Mouse (Mus musculus) midbrain, embryonic 11.5 days (tissue): Measurements from ENCODE around the gene Efhd2. TPM values are rescaled to one million over a fixed set of nuclear protein-coding genes. Genes with fewer than 3 reads are reported as not detected.

Source experiments
- ATAC-seq: fragments of 200-750 bp; cut with Nextera tagmentation; 2 replicates; pipeline ENCODE4 v1.8.0; 2017; ENCODE audit warnings: moderate TSS enrichment, moderate library complexity; ENCODE audit not compliant: low FRiP score
- DNase-seq: peaks from one replicate; pipeline ENCODE4 v3.0.0; 2015; ENCODE audit warnings: low spot score; ENCODE audit errors: missing footprints
- H3K27ac ChIP-seq: fragments of 300-500 bp; sonication (generic); 2 replicates; pipeline ENCODE4 v1.5.1; 2014; ENCODE audit warnings: low read depth, low read length
- H3K27me3 ChIP-seq: fragments of 300-500 bp; sonication (generic); 2 replicates; pipeline ENCODE4 v1.6.1; 2014; ENCODE audit warnings: mild to moderate bottlenecking, low read length, moderate library complexity, mixed read lengths; ENCODE audit not compliant: control insufficient read depth, insufficient read depth
- H3K36me3 ChIP-seq: fragments of 300-500 bp; sonication (generic); 2 replicates; pipeline ENCODE4 v1.6.1; 2014; ENCODE audit warnings: mild to moderate bottlenecking, low read length, moderate library complexity, mixed read lengths; ENCODE audit not compliant: control insufficient read depth, insufficient read depth
- H3K4me1 ChIP-seq: fragments of 300-500 bp; sonication (generic); 2 replicates; pipeline ENCODE4 v1.6.1; 2014; ENCODE audit warnings: low read length; ENCODE audit not compliant: control insufficient read depth, insufficient read depth
- H3K4me2 ChIP-seq: fragments of 300-500 bp; sonication (generic); 2 replicates; pipeline ENCODE4 v1.6.1; 2014; ENCODE audit warnings: mild to moderate bottlenecking, moderate library complexity
- H3K4me3 ChIP-seq: fragments of 300-500 bp; sonication (generic); 2 replicates; pipeline ENCODE4 v1.5.1; 2014; ENCODE audit warnings: low read depth, low read length
- H3K9ac ChIP-seq: fragments of 300-500 bp; sonication (generic); 2 replicates; pipeline ENCODE4 v1.6.1; 2014; ENCODE audit warnings: low read length
- H3K9me3 ChIP-seq: fragments of 300-500 bp; sonication (generic); 2 replicates; pipeline ENCODE4 v1.6.1; 2016; ENCODE audit warnings: low read length; ENCODE audit not compliant: control insufficient read depth
- WGBS: fragments of 180-500 bp; shearing (Covaris S2); extraction: QIAGEN DNeasy Blood & Tissue Kit; methylation state at CpG from one replicate; pipeline ENCODE4 v1.1.7; 2014; 5-methylcytosine and 5-hydroxymethylcytosine counted together
- polyA plus RNA-seq: library from polyadenylated mRNA; unstranded; fragments of >200 nt; fragmentation: Nextera tagmentation; extraction: Ambion mirVana; gene quantifications from 2 replicates; pipeline ENCODE4 v1.2.1, GENCODE M21; 2014

Efhd2 gene
- polyA plus RNA-seq, 1 experiment from 2014 or later = 34.7 TPM

DNA sequence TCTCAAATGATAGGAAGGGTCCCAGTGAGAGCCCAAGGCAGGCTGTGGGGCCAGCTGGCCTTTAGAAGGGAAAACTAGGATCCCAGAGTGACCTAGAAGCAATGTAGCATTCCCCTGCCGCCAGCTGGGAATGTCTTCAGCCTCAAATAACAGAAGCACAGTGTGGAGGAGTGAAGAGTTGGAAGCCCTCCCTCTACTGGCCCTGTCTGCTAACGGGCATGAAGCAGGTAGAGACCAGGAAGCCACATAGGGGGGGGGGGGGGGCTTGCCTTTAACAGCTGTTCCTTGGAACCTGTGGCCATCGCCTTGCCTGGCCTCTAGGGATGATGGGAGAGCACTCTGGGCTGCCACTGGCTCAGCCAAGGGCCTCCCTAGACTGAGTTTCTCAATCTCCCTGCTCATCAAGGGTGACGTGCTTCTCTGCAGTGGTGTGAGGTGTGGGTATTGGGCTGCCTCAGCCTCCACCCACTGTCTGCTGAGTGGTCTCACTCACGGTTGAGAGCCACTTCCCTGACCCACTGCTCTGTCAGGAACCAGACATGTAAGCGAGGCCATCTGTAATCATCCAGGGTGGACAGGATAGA, 11.8 kb upstream of the Efhd2 start:
- no peak overlapping the region for H3K27ac ChIP-seq
- ATAC-seq = no peak

GRCm38 (mm10) chr4:141885451-141885850, 10.7 kb upstream of the Efhd2 start:
- DNase-seq = no peak

More for the DNA sequence above, 11.8 kb upstream of the Efhd2 start:
- Histone ChIP-seq H3K36me3 (no peaks in the 10 kb centered on the region), H3K27me3 (no peaks in the 10 kb centered on the region), H3K4me1 (no peaks in the 10 kb centered on the region), H3K4me2 (no peak overlapping the region), H3K4me3 (no peak overlapping the region), H3K9ac (no peak overlapping the region), H3K9me3 (no peaks in the 10 kb centered on the region)
- WGBS = 60% methylated on average over 6 of the region's 6 CpGs
- DNase-seq = no peak

DNA sequence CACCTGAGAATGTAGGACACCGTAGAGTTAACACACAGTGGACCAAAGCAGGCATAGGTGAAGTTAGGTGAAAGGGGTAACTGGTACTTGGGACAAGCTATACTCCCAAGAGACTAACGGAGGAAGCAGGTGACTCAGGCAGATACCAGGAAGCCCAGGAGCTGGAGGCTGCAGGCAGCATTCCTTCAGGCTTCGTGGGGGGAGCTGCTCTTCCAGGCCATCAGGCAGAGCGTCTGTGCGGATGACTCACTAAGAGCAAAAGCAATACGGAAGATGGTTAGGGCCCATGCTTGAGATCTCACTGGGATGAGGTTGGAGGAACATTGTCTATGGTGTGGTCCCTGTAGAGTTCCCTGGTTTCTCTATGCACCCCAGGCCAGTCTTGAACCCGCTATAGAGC, 8.1 kb upstream of the Efhd2 start:
- 82% methylated on average over 7 of the region's 7 CpGs for WGBS
- DNase-seq (no peak), ATAC-seq (no peak)
- H3K4me3 ChIP-seq = no peak overlapping the region
- H3K9me3 ChIP-seq = no peaks in the 10 kb centered on the region
- H3K9ac ChIP-seq = no peak overlapping the region
- no peaks in the 10 kb centered on the region for H3K27me3 ChIP-seq
- no peak overlapping the region for H3K4me2 ChIP-seq
- H3K27ac ChIP-seq = no peak overlapping the region
- no peaks in the 10 kb centered on the region for H3K36me3 ChIP-seq
- H3K4me1 ChIP-seq = no peaks in the 10 kb centered on the region

More at GRCm38 (mm10) chr4:141885451-141885850, 10.7 kb upstream of the Efhd2 start:
- H3K36me3 ChIP-seq = no peaks in the 10 kb centered on the region
- H3K4me1 ChIP-seq = no peaks in the 10 kb centered on the region
- 86% methylated on average over 9 of the region's 9 CpGs for WGBS
- H3K4me3 ChIP-seq = no peak overlapping the region
- H3K4me2 ChIP-seq = no peak overlapping the region
- H3K27me3 ChIP-seq = no peaks in the 10 kb centered on the region
- ATAC-seq = no peak
- H3K9me3 ChIP-seq = no peaks in the 10 kb centered on the region
- no peak overlapping the region for H3K27ac ChIP-seq
- H3K9ac ChIP-seq = no peak overlapping the region

DNA sequence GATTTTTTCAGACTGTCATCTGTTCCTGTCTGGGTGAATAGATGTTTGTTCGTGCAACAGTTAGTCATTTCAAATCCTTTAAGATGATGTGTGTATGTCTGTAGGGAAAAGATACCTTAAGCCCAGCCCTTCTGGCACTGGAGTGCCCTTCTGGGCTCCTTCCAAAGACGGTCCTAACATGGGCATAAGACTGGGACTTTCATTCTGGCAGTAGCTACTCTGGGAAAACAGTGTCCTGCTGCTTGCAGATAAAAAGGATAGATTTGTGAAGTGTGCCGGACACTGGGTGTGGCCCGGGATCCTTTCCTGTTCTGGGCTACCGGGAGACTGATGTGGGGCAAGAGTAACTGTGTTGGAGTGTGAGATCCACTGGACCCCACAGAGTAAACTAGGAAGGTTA, 7.2 kb upstream of the Efhd2 start:
- Histone ChIP-seq H3K4me3 (no peak overlapping the region), H3K9ac (no peak overlapping the region), H3K9me3 (no peaks in the 10 kb centered on the region), H3K27me3 (no peaks in the 10 kb centered on the region), H3K27ac (no peak overlapping the region), H3K4me2 (no peak overlapping the region), H3K36me3 (no peaks in the 10 kb centered on the region), H3K4me1 (no peaks in the 10 kb centered on the region)
- ATAC-seq = no peak
- 78% methylated on average over 5 of the region's 5 CpGs for WGBS
- no peak for DNase-seq

DNA sequence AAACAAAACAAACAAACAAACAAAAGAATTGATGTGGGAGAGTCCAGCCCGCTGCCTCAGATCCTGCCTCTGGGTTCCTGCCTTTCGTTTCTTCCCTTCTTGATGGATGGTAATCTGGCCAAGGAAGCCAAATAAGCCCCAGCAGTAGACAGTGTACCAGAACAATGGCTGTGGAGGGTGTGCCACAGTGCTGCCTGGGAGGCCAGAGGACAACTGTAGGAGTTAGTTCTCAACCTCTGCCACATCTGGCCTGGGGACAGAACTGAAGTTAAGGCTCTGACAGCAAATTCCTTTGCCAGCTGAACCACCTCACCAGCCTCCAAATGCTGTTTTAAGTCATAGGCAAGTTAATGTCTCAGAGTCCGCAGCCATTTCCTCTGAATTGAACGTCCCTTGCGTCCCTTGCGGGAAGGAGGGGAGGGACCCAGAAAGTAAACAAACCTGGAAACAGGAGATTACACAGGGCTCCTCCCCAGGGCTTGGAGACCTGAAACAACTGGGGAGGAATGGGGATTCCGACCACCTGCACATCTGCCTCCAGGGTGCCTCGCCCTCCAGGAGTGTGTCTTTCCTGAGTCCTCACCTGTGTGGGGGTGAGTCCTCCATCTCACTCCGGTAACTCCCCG, 6.7 kb upstream of the Efhd2 start:
- H3K27ac ChIP-seq = no peak overlapping the region
- WGBS = 75% methylated on average over 10 of the region's 10 CpGs

GRCm38 (mm10) chr4:141879875-141880274, 5.2 kb upstream of the Efhd2 start:
- DNase-seq (no peak), ATAC-seq (no peak)
- 72% methylated on average over 9 of the region's 9 CpGs for WGBS
- Histone ChIP-seq H3K4me3 (no peak overlapping the region), H3K27ac (no peak overlapping the region), H3K27me3 (no peaks in the 10 kb centered on the region), H3K9ac (no peak overlapping the region), H3K9me3 (no peaks in the 10 kb centered on the region), H3K4me2 (no peak overlapping the region), H3K4me1 (peaks cover 8% of the 10 kb centered on the region), H3K36me3 (no peaks in the 10 kb centered on the region)

More for the DNA sequence above, 6.7 kb upstream of the Efhd2 start:
- Histone ChIP-seq H3K9me3 (no peaks in the 10 kb centered on the region), H3K4me2 (no peak overlapping the region), H3K9ac (no peak overlapping the region), H3K27me3 (no peaks in the 10 kb centered on the region), H3K4me1 (no peaks in the 10 kb centered on the region), H3K4me3 (no peak overlapping the region), H3K36me3 (no peaks in the 10 kb centered on the region)
- DNase-seq (no peak), ATAC-seq (no peak)

- no peaks in the 10 kb centered on the region for H3K9me3 ChIP-seq
- ATAC-seq (no peak), DNase-seq (no peak)
- no peak overlapping the region for H3K27ac ChIP-seq
- no peaks in the 10 kb centered on the region for H3K27me3 ChIP-seq
- peaks cover 12% of the 10 kb centered on the region for H3K4me1 ChIP-seq
- WGBS = 82% methylated on average over 4 of the region's 4 CpGs
- H3K4me3 ChIP-seq = no peak overlapping the region
- H3K36me3 ChIP-seq = no peaks in the 10 kb centered on the region
- no peak overlapping the region for H3K9ac ChIP-seq
- no peak overlapping the region for H3K4me2 ChIP-seq
Observed at GRCm38 (mm10) chr4:141879074-141879473, 4.4 kb upstream of the Efhd2 start.

- Histone ChIP-seq H3K4me1 (peaks cover 16% of the 10 kb centered on the region), H3K4me3 (no peak overlapping the region), H3K36me3 (no peaks in the 10 kb centered on the region), H3K4me2 (no peak overlapping the region), H3K9ac (no peak overlapping the region), H3K27me3 (no peaks in the 10 kb centered on the region), H3K9me3 (no peaks in the 10 kb centered on the region), H3K27ac (no peak overlapping the region)
- no peak for ATAC-seq
- no peak for DNase-seq
- WGBS = 82% methylated on average over 7 of the region's 7 CpGs
Observed at GRCm38 (mm10) chr4:141878621-141879020, 3.9 kb upstream of the Efhd2 start.

- DNase-seq (peak; percentile 94), ATAC-seq (0 out of 2 replicates have a peak, but pooled peaks have one; percentile 15)
- H3K27ac ChIP-seq = no peak overlapping the region
- H3K4me2 ChIP-seq = peak overlapping the region; percentile 87
- H3K36me3 ChIP-seq = no peaks in the 10 kb centered on the region
- H3K9me3 ChIP-seq = no peaks in the 10 kb centered on the region
- H3K4me3 ChIP-seq = peak overlapping the region; percentile 75
- no peaks in the 10 kb centered on the region for H3K27me3 ChIP-seq
- peaks cover 22% of the 10 kb centered on the region for H3K4me1 ChIP-seq
- WGBS = 12% methylated on average over 8 of the region's 8 CpGs
- peak overlapping the region; percentile 18; the same call in 1 of the 2 replicates for H3K9ac ChIP-seq
Observed at GRCm38 (mm10) chr4:141875481-141876108, 875 bp upstream of the Efhd2 start.
